Mouse (Mus musculus) ovary, postnatal 10 days (tissue): ENCODE measurements around the gene Dmac2.
"Not testable (repeated sequence)": the region's sequence is repeated elsewhere in the genome, so short reads cannot be mapped to it uniquely, and the experiment has no call there.

ENCODE experiments used
- DNase-seq: peaks from one replicate; pipeline ENCODE4 v3.0.0; 2022; ENCODE audit warnings: low spot score

The Dmac2 gene

DNA sequence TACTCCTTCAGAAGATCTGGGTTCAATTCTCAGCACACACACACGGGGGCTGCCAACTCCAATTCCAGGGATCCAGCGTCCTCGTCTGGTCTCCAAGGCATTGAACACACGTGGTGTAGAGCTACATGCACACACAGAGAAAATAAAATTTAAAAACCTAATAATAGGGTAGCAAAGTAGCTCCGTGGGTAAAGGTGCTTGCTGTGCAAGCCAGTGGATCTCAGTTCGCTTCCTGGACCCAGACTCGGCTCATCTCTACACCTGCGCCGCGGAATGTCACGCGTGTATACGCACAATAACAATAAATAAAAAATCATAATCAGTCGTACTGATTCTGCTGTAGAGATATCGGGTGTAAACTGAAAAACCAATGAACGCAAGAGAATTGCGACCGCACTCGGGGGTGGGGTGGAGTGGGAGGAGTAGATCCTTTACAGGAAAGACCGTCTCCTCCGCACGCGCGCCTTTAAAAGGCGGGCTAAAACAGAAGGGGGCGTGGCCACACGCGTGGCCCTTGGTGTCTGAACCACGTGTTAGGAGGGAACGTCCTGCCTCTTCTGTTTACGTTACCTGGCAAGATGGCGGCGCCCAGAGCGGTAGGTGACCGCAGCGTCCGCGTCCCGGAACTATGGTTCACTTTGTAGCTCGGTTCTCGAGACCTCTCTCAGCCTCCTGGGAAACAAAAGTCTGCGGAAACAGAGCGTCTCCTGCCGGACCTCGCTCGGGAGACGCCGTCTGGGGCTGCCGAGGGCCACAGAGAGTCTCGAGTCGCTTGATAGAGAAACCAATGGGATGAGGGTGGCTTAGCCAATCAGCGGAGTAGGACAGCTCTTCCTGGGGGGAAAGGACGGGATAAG lies at the start of gene Dmac2:
Dmac2 (plus strand) TSS at position 550 of the 857 bp plus-strand sequence.
- peak; percentile 71 for DNase-seq

DNA sequence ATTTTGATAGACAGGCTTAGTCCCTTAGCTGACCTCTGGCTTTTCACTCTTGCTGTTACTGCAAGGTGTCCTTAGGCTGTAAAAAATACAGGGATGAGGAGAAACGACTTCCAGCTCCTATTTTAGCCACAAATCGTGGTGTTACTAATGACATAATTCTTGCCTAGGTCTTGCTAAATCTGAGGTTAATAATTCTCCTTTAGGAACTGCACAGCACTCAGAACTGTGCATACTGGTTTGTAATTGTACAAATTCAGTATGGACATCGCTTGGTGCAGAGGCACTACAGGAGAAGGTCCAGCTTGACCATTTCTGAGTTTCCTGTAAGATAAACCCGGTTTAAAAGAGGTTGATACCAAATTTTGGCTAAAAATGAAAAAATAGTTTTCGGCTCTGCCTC lies 45.4 kb upstream of the Dmac2 start:
- DNase-seq, result not testable (repeated sequence)

DNA sequence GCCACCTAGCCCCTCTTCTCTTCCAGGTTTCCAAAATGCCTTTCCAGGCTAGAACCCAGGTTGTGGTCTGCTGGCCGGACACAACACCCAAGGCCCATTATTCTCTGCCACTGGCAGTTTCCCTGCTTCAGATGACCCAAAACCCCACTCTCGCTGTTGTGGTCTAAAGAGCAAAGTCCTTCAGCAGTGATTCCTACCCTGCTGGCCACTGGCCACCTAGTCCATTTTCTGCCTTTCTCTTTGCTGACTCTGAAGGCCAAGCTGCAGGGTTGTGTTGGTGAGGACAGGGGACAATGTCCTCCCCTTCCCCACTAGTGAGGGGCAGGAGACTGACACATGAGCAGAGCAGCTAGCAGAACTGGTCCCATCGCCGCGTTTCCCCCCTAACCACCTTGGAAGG lies 44.1 kb upstream of the Dmac2 start:
- no peak for DNase-seq

DNA sequence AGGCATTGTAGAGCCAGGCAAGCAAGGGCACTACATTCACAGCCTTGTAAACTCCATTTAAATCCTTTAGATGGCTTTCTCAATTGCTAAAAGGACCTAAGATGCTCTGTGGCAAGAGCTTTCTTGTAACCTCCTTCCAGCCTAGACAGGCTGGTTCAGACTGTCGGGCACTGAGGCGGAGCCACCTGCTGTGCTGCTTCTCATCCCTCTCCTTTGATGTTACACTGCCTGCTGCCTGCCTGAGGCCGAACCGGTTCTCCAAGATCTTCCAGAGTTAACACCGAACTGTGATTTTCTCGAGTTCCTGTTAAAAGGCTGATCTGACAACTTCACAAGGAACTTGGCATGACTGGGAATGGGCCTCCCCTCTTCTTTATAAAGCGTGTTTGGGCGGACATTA lies 43.3 kb upstream of the Dmac2 start:
- DNase-seq, result no peak

DNA sequence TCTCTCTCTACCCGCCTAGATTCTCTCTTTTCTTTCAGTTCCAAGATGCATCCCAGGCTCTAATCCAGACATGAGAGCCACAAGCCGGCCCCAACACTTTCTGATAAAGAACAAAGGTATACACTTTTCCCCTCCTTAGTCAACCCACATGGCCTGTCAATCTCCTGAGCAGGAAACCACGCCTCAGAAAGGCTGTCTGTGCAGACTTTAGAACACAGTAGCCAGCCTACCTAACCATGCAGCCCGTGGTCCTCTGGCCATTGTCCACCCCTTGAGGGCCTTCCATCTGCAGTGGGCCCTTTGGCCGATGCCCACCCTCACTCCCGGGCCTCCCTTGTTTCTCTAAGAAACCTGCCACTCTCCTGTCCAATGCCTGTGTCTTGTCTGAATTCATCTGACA lies 42.9 kb upstream of the Dmac2 start:
- DNase-seq, result not testable (repeated sequence)

DNA sequence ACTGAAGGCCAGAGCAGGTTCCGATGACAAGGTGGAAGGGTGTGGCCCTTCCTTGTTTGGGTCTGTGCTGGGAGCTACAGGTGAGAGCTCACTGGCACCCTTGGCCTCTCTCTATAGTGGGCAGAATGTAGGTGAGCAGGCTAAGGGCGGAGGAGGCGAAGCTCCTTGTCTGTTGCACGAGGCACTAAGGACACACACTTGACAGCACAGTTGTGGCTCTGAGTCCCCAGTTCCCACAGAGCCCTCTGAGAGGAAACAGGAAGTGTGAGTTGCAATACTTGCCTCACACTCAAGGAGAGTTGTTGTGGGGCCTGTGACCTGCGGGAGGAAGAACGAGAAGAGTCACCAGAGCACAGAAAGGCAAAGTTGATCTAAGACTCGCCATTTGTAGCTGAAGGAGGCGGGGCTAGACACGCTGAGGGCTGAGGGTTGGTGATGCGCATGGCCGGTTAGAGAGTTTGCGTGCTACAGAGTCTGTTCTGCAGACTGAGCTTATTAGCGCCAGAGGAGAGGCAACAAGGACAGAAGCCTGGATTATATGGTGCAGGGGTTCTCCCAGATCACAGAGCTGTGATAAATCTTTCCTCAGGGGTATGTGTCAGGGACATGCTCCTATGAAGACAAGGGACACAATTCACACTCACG lies 42.3 kb upstream of the Dmac2 start:
- not testable (repeated sequence) for DNase-seq

DNA sequence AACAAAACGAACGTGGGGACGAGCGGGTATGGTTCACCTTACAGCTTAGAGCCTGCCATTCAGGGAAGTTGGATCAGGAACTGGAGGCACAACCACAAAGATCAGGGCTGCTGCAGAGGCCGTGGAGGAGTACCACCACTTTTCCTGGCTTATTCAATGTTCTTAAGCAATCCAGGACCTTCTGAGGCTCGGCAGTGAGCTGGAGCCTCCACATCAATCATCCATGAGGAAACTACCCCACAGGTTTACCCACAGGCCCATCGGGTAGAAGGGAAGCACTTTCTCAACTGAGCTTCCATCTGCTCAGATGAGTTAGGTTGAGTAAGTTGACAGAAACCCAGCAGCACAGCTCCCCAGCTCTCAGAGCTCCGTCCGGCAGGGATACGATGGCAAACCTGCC lies 39.8 kb upstream of the Dmac2 start:
- DNase-seq, result no peak

DNA sequence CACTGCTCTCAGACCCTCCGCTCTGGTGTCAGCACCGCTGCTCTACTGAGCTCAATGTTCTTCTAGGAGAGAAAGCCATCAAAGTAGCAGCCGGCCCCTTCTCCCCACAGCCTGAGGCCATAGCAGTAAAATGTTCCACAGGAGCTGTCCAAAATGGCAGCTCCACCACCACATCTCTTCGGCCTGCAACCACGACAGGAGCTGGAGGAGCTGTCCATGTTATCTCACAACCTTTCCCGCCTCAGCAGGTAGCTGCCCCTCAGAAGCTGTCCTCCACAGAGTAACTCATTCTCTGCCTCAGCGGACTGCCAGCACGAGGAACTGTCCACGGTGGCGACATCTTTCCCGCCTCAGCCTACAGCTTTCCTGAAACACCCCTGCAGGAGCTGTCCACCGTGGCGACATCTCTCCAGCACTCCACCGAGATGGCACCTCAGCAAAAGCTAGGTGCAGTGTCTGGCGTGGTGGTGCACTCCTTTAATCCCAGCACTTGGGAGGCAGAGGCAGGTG lies 36.9 kb upstream of the Dmac2 start:
- no peak for DNase-seq

DNA sequence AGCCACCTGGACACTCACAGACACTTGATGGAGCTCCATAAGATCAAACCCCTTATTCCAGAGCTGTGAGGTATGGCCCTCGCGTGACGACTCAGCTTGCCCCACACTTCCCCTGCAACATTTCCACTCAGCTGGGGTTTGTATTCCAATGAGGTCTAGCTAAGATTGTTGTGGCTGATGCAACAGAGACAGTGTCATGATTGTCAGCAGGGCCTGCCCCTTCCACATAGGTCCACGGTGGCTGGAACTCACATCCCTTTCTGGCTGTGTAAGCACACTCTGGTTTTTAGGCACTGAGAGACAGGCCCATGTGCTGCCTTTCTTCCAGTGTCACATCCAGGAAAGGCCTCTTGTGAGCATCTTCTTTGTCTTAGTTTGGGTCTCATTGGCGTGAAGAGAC lies 34.6 kb upstream of the Dmac2 start:
- no peak for DNase-seq

DNA sequence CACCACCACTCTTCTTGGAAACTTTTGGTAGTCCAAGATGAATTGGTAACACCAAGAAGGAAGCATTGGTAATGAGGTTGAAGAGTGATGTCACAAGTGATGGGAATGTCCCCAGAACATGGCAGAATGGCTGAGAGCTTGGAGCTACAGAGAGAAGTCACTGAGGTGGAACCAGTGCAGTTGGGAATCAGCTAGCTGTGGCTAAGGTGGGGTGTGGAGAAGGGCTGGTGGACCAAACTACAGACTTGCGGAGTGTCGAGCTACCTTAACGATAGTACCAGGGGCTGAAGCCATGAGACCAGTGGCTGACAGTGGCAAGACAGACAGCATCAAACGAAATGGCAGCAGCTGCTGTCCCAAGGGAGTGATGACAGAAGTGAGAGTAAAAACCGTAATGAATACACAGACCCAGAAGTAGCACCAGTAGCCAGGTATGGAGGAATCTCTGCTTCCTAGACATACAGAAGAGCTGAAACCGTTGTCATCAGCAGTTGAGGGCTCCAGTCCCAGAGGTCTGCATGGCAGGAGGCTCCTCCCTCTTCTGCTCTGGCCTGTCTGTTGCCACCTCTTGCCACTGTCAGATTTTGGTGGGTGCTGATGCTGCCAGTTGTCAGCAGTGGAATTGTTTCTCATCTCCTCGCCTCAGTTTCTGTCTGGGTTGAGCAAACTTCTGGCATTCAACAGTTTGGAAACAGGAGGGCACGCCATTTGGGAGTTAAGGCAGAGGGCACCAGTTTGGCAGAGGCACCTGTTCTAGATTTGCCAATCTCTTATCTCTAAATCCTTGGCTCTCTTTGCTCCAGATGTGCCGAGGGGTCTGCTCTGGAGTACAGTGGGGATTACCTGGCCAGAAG lies 33.6 kb upstream of the Dmac2 start:
- DNase-seq, result no peak

DNA sequence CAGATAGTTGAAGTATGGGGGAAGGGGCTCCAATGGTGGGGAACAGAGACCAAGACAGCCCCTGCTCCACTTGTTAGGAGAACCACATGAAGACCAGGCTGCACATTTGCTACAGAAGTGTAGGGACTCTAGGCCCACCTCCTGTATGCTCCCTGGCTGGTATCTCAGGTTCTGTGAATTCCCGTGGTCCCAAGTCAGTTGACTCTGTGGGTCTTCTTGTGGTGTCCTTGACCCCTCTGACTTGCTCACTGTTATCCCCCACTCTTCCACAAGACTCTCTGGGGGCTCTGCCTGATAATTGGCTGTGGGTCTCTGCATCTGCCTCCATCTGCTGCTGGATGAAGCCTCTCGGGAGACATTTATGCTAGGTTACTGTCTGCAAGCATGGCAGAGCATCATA lies 28.0 kb upstream of the Dmac2 start:
- no peak for DNase-seq

DNA sequence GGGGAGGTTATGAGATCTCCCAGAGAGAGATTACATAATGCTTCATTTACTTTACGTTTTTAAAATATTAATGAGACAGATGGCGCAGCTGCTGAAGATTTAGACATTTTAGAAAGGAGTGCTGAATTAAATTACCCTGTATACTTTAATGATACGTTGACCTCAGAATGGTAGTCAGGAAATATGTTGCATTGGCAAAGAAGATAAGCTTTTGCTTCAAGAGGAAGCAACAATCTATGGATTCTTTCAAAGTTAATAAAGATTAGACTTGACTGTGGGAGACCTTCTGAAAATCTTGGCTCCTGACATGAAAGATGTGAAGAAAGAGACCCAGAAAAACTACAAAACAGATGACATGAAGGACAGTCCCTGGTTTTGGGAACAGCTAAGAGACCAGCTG lies 25.4 kb upstream of the Dmac2 start:
- DNase-seq, result no peak

DNA sequence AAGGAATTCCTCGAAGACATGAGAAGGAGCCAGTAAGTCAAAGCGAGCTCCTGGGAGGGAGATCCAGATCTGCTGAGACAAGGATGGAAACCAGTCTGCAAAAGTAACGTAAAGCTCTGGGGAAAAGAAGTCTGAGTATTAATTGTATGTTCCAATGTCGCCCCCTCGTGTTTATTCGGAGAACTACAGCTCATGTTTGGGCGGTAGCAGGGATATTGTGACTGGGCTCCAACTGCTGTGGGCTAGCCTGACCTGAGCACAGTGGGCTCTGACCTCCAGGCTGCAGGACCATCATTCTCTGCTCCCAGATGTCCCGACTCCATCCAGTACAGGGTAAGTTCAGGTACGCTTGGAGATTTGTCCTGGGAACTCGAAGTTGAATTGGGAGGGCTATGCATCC lies 19.6 kb upstream of the Dmac2 start:
- peak; percentile 48 for DNase-seq

DNA sequence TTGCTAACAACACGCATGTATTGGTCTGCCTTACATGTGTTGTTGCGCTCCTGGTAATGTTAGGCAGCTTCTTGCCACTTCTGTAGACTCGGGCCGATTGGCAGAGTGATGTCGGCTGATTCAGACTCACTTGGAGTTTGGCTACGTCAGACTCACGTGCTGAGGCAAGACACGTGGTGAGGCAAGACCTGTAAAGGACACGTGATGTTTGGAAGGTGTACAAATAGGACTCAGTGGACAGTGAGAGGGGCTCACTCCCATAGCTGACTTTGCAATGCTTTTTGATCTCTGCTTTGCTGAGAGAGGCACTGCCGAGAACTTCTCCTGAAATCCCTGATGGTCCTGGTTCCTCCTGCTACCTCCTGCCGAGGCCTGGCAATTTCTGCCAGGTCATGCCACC lies 18.5 kb upstream of the Dmac2 start:
- no peak for DNase-seq

DNA sequence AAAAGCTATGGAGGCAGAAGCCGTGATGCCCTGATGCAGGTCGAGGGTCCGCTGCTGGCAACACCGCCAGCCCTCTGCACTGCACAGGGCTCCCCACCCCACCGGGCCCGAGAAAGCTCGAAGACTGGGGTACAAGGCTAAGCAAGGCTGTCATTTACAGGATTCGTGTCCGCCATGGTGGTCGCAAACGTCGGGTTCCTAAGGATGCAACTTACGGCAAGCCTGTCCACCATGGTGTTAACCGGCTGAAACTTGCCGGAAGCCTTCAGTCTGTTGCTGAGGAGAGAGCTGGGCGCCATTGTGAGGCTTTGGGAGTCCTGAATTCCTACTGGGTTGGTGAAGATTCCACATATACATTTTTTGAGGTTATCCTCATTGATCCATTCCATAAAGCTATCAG lies 17.9 kb upstream of the Dmac2 start:
- no peak for DNase-seq

DNA sequence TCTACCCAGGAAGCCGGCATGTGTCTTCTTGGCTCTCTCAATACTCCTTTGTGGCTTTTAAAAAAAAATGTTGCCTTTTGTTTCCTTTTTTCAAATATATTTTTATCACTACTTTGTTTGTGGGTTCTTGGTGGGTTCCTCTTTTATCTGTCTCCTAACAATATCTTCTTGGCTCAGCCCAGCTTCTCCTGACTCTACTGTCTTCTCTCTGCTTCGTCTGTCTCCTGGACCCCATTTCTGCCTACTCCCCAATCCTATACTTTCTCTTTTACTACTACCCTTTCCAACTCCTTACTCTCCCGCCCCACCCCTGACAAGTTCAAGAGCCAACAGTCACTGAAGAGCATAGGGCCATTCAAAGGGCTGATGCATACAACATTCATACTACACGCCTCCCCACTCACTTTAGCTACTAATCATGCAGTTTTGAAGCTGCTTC lies 12.6 kb upstream of the Dmac2 start:
- no peak for DNase-seq

DNA sequence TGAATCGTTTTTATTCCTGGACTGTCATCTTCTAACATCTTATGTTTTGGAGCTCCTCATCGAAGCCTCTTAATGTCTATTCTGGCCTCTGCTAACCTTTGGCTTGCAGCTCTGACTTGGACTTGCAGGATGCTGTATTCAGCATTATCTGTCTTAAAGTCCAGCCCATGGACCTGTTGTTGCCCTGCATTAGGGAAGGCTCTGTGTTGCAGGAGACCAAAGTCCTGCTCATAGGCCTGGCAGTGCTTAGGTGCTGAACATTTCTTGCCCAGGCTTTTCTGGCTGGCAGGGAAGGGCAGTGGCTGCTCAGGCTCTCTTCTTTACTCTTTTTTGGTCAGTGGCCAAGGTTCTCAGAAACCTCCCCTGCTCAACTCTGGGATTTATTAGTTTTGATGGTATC lies 12.0 kb upstream of the Dmac2 start:
- no peak for DNase-seq

DNA sequence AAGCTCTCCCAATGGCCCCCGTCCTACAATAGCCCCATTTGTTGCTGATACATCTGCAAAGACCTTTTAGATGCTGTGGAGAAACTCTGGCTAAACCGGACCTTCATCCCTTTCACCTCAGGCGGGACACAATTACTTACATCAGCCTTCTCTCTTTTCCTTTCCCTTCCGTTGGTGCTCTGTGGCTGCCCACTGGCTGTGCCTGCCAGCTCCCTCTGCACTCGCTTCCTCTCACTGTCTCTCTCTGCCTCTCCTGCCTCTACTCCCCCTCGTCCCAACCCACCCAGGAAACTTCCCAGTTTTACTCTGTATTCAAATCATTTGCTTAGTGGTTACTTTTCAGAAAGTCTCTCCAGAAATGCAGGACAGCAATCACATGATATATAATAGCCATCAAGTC lies 9.2 kb upstream of the Dmac2 start:
- DNase-seq, result no peak

DNA sequence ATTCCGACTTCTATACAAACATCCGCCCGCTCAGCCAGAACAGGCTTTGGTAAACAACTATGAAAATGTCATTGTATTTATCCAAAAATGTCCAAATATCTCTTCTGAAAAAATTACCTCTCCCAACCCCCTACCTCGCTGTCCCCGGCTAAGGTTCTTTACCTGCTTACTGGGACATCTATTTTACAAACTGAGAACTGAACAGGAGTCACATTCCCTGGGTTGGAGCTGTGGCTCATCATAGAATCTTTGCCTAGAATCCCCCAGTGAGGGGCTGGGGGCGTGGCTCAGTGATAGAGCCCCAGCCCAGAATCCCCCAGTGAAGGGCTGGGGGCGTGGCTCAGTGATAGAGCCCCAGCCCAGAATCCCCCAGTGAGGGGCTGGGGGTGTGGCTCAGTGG lies 7.7 kb upstream of the Dmac2 start:
- DNase-seq, result no peak

DNA sequence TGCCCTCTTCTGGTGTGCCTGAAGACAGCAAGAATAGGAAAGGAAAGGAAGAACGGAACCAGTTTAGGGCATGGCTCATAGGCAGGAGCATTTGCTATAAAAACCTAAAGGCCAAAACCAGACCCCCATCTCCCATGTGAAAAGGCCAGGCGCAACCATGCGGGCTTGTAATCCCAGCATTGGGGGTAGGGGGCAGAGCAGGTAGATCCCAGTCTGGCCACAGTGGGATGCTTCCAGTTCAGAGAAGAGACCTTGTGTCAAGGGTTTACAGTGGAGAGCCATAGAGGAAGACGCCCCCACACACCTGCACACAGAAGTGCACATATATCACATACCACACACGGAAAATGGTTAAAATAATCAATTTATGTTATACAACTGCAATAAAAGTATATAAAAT lies 5.1 kb upstream of the Dmac2 start:
- DNase-seq, result no peak

DNA sequence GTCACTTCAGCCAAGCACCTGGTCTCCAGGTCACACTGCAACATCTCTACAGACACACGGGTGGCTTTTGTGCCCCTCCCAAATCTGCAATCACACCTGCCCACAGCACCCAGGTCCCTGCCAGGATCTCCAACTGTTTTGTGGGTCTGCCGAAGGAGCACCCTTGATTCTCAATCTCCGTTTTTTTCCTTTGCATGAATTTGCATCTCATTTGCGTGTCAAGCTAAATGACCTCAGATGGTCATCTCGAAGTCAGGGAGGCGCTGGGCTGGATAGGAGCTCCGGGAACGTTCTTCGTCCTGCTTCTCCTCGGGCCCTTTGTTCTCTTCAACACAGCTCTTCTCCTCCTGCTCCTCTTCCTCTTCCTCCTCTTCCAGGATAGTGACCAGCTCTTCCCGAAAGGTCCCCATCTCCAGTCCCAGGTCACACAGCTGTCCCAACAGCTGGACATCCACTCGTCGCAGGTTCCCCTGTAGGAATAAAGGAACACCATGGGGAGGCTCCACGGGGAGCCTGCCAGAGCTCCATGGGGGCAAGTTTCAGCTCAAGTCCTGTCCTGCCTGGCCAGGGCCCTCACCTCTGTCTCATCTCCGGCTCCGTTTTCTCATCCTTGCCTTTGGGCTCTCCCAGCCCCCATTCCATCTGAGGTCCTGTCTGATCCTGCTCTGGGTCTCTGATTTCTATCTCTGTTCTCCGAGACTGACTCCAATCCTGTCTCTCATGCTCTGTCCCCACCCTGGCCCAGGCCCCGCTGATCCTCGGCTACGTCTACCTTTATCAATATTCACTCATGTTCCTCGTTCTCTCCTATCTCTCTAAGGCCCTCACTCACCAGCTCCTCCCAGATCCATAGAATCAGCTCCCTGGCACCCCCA lies 4.1 kb upstream of the Dmac2 start:
- DNase-seq, result no peak

DNA sequence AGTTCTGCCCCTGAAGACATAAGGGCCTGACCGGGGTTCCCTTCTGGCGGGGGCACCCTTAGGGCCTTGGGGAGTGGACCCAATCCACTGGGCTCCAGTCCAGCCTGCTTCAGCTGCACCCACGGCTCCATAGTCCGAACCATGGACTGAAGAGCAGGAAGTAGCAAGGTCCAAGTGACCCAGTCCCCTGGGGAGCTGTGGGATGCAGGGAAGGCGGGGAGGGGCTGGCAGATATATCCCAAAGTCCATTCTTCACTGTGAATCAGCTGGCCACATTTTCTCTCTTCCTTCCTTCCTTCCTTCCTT lies 3.6 kb upstream of the Dmac2 start, which contains the start of gene Erich4:
Erich4 (minus strand) TSS at position 187 of the 306 bp plus-strand sequence.
- DNase-seq, result no peak
